Mouse (Mus musculus): ENCODE measurements around the gene 1700020A23Rik. TPM values are rescaled to one million over a fixed set of nuclear protein-coding genes. Genes with fewer than 3 reads are reported as not detected.
A peak's percentile ranks its signal among the peaks of the same experiment; 100 is the strongest.

Gene 1700020A23Rik
- total and polyA plus RNA-seq, 3 experiments, result not detected

DNA sequence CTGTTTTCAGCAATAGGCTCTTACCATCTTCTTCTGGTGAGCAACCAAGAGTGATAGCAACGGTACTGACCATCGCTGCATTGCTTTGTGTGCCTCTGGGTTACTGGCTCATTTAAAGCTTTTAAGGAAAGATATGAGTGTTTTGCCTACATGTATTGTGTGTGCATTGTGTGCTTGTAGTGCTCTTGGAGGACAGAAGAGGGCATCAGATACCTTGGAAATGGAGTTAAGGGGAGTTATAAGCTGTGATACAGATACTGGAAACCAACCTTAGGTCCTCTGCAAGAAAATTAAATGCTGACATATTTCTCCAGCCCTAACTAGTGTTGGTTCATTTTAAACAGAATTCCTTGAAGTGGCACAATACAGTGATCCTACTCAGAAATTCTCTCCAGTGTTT, 16.3 kb upstream of the 1700020A23Rik start:
- peaks cover 0 to 5% of the 10 kb centered on the region in 2 experiments; a peak in 1 of 4 replicates for H3K36me3 ChIP-seq (ENCODE audit: control insufficient read depth in 1 of 2, insufficient read depth in 2 of 2, low read length in 2 of 2)
- H3K9me3 ChIP-seq (replicated peaks; ENCODE audit: insufficient read depth, low read length), result no peaks in the 10 kb centered on the region
- peak; percentile 85 for TF ChIP-seq SMC3 (IDR thresholded peaks at IDR 0.05; ENCODE audit: low read depth, low read length)
- no peak for TF ChIP-seq HCFC1 (IDR thresholded peaks at IDR 0.05; ENCODE audit: low read depth, low read length)
- TF ChIP-seq KAT2A (conservative IDR thresholded peaks at IDR 0.05; ENCODE audit: low read depth, low read length), result no peak
- TF ChIP-seq ZC3H11A (IDR thresholded peaks at IDR 0.05; ENCODE audit: low read depth, low read length), result peak; percentile 87
- TF ChIP-seq CTCF (IDR thresholded peaks at IDR 0.05 in 2 of 3, conservative IDR thresholded peaks at IDR 0.05 in 1 of 3; ENCODE audit: control insufficient read depth in 1 of 3, insufficient read depth in 1 of 3, low read depth in 2 of 3, low read length in 3 of 3, poor library complexity in 1 of 3, severe bottlenecking in 1 of 3), result peak in 2 of 3 experiments; percentile 50 to 80; a peak in 4 of 6 replicates
- TF ChIP-seq RAD21 (IDR thresholded peaks at IDR 0.05; ENCODE audit: low read depth, low read length), result peak; percentile 83
- TF ChIP-seq MAFK (IDR thresholded peaks at IDR 0.05; ENCODE audit: borderline replicate concordance, low read depth, low read length), result no peak
- H3K4me1 ChIP-seq (ENCODE audit: control insufficient read depth in 1 of 2, insufficient read depth in 2 of 2, low read length in 2 of 2), result peaks cover 0 to 6% of the 10 kb centered on the region in 2 experiments; a peak in 1 of 4 replicates
- H3K27me3 ChIP-seq (ENCODE audit: control insufficient read depth in 1 of 2, insufficient read depth in 2 of 2, low read length in 2 of 2), result peaks cover 1 to 3% of the 10 kb centered on the region in 2 experiments; a peak in 3 of 4 replicates
- DNase-seq (ENCODE audit: low read depth, low spot score), result peak; percentile 76
- no peak overlapping the region for H3K4me3 ChIP-seq (ENCODE audit: control insufficient read depth in 1 of 2, insufficient read depth in 1 of 2, low read depth in 2 of 2, low read length in 2 of 2)
- H3K79me2 ChIP-seq (ENCODE audit: control insufficient read depth, insufficient read depth, low read length, poor library complexity), result no peaks in the 10 kb centered on the region
- no peak overlapping the region for H3K27ac ChIP-seq (ENCODE audit: control insufficient read depth, low read depth, low read length)
- no peak overlapping the region for H3K9ac ChIP-seq (ENCODE audit: control insufficient read depth, low read depth, low read length, poor library complexity, severe bottlenecking)

DNA sequence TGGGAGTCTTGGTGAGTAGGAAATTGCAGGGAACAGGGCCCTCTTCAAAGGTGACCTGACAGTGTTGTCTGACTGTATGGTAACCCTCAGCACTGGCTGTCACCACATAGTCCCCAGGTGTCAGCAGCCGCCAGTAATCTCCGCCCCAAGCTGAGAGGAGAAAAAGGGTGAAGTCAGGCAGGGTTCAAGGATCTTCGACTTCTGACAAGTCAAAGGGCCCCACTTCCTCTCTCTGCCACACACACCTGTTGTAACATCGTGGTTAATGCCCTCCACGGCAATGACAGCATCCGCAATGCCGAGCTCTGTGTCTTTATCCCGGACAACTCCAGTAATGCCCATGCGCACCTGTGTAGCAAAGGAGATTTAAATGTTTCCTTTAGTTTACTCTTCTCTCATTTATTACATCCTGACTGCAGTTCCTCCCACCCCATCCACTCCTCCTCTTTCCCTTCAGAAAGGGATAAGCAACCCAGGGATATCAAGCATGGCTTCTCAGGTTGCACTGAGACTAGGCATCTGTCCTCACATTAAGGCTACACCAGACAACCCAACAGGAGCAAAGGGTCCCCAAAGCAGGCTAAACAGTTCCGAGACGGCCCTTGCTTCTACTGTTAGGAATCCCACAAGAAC, 13.9 kb upstream of the 1700020A23Rik start:
- H3K27ac ChIP-seq (ENCODE audit: control insufficient read depth, low read depth, low read length), result no peak overlapping the region
- H3K36me3 ChIP-seq (ENCODE audit: control insufficient read depth in 1 of 2, insufficient read depth in 2 of 2, low read length in 2 of 2), result peaks cover 0 to 5% of the 10 kb centered on the region in 2 experiments; a peak in 1 of 4 replicates
- no peaks in the 10 kb centered on the region for H3K79me2 ChIP-seq (ENCODE audit: control insufficient read depth, insufficient read depth, low read length, poor library complexity)
- no peak overlapping the region for H3K4me3 ChIP-seq (ENCODE audit: control insufficient read depth in 1 of 2, insufficient read depth in 1 of 2, low read depth in 2 of 2, low read length in 2 of 2)
- H3K4me1 ChIP-seq (ENCODE audit: control insufficient read depth in 1 of 2, insufficient read depth in 2 of 2, low read length in 2 of 2), result peaks cover 0 to 6% of the 10 kb centered on the region in 2 experiments; a peak in 1 of 4 replicates
- TF ChIP-seq MYC (IDR thresholded peaks at IDR 0.05; ENCODE audit: low read depth, low read length) (no peak), EP300 (IDR thresholded peaks at IDR 0.05; ENCODE audit: low read depth in 1 of 2, low read length in 2 of 2) (no peak), SIN3A (IDR thresholded peaks at IDR 0.05; ENCODE audit: low read length) (no peak), CHD2 (IDR thresholded peaks at IDR 0.05; ENCODE audit: low read length) (no peak), TCF12 (IDR thresholded peaks at IDR 0.05; ENCODE audit: low read depth, low read length) (no peak), TBP (IDR thresholded peaks at IDR 0.05; ENCODE audit: low read depth, low read length) (no peak), SMC3 (IDR thresholded peaks at IDR 0.05; ENCODE audit: low read depth, low read length) (no peak), GATA1 (IDR thresholded peaks at IDR 0.05; ENCODE audit: low read depth, low read length) (no peak), GABPA (IDR thresholded peaks at IDR 0.05; ENCODE audit: low read depth, low read length) (no peak), MAX (IDR thresholded peaks at IDR 0.05; ENCODE audit: low read length) (no peak), USF1 (IDR thresholded peaks at IDR 0.05; ENCODE audit: low read depth, low read length) (no peak), NRF1 (IDR thresholded peaks at IDR 0.05; ENCODE audit: insufficient read depth, low read depth, low read length, poor library complexity, severe bottlenecking) (no peak), NELFE (IDR thresholded peaks at IDR 0.05; ENCODE audit: low read depth, low read length) (no peak), BHLHE40 (IDR thresholded peaks at IDR 0.05; ENCODE audit: borderline replicate concordance, low read depth, low read length) (no peak), ELF1 (IDR thresholded peaks at IDR 0.05; ENCODE audit: low read depth, low read length) (no peak), KAT2A (conservative IDR thresholded peaks at IDR 0.05; ENCODE audit: low read depth, low read length) (no peak), CHD1 (IDR thresholded peaks at IDR 0.05; ENCODE audit: low read depth, low read length) (no peak), E2F4 (IDR thresholded peaks at IDR 0.05; ENCODE audit: borderline replicate concordance, low read depth, low read length) (no peak), POLR2A (IDR thresholded peaks at IDR 0.05; ENCODE audit: control insufficient read depth in 1 of 2, insufficient read depth in 1 of 2, low read depth in 1 of 2, low read length in 2 of 2, poor library complexity in 1 of 2) (no peak)
- no peaks in the 10 kb centered on the region for H3K27me3 ChIP-seq (ENCODE audit: control insufficient read depth in 1 of 2, insufficient read depth in 2 of 2, low read length in 2 of 2)
- no peak for DNase-seq (ENCODE audit: low read depth, low spot score)
- H3K9ac ChIP-seq (ENCODE audit: control insufficient read depth, low read depth, low read length, poor library complexity, severe bottlenecking), result no peak overlapping the region
- no peaks in the 10 kb centered on the region for H3K9me3 ChIP-seq (replicated peaks; ENCODE audit: insufficient read depth, low read length)

Data from MEL (cell line).